ENCODE assay signal across 8 mouse cellular contexts in the genomic region with DNA sequence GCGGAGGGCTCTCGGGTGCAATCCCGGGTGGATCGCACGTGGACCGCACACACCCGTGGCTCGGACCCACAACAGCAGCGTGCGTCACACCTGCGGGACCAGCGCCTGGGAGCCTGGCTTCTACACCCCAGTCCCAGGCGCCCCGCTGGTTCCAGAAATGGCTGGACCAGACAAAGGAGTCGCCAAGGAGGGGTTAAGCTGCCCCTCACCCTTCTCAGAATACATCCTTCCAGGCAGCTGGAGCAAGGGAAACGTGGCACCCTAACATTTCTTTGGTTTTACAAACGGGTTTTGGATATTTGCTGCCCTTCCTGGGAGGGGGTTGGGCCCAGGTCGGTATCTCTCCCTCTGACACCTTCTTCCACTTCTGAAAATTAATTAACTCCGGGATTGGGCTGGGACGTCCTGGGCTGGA. TPM values are rescaled to one million over a fixed set of nuclear protein-coding genes. Genes with fewer than 3 reads are reported as not detected.
DNase-seq lines count a peak whose midpoint lies in the region; ATAC-seq and TF ChIP-seq lines count a peak whose summit lies in the region.

No protein-coding gene starts in this region.

- no peak for TF ChIP-seq POLR2A in small intestine, adult 2 months (IDR thresholded peaks at IDR 0.05; ENCODE audit: low read depth, low read length)

- H3K27ac ChIP-seq in forebrain, embryonic 10.5 days: peak overlapping the region; percentile 100
- H3K27ac ChIP-seq in intestine, embryonic 14.5 days (ENCODE audit: low read depth): peak overlapping the region; percentile 97
- H3K27ac ChIP-seq in liver, embryonic 16.5 days (ENCODE audit: low read length): no peak overlapping the region
- peak overlapping the region; percentile 32; the same call in 1 of the 2 replicates for H3K27ac ChIP-seq in small intestine, adult 2 months (ENCODE audit: insufficient read depth, low read depth, low read length)

- peak overlapping the region; percentile 91 for H3K9ac ChIP-seq in intestine, embryonic 14.5 days (ENCODE audit: low read length)
- H3K9ac ChIP-seq in liver, embryonic 16.5 days (ENCODE audit: low read depth, low read length): 0 out of 2 replicates have a peak overlapping the region, but pooled peaks have one; percentile 7

- peak overlapping the region; percentile 95 for H3K4me3 ChIP-seq in forebrain, embryonic 10.5 days
- peak overlapping the region; percentile 83 for H3K4me3 ChIP-seq in intestine, embryonic 14.5 days (ENCODE audit: low read depth, low read length)
- peak overlapping the region; percentile 63 for H3K4me3 ChIP-seq in liver, embryonic 16.5 days (ENCODE audit: low read depth, low read length)
- peak overlapping the region; percentile 79 for H3K4me3 ChIP-seq in small intestine, adult 2 months (ENCODE audit: low read depth, low read length)

- TF ChIP-seq CTCF in small intestine, adult 2 months (IDR thresholded peaks at IDR 0.05; ENCODE audit: extremely low read depth, insufficient read length, insufficient replicate concordance, low read depth, low read length): no peak

- H3K4me1 ChIP-seq in forebrain, embryonic 10.5 days: peaks cover 76% of the 10 kb centered on the region
- peaks cover 49% of the 10 kb centered on the region for H3K4me1 ChIP-seq in intestine, embryonic 14.5 days (replicated peaks; ENCODE audit: control insufficient read depth, insufficient read depth, low read length)
- peaks cover 20% of the 10 kb centered on the region for H3K4me1 ChIP-seq in liver, embryonic 16.5 days (ENCODE audit: control insufficient read depth, low read depth, low read length)
- peaks cover 14% of the 10 kb centered on the region for H3K4me1 ChIP-seq in small intestine, adult 2 months (ENCODE audit: control insufficient read depth, insufficient read depth, insufficient read length, low read length)

- H3K36me3 ChIP-seq in forebrain, embryonic 10.5 days (replicated peaks): peaks cover 23% of the 10 kb centered on the region
- H3K36me3 ChIP-seq in intestine, embryonic 14.5 days (ENCODE audit: control insufficient read depth, insufficient read depth, low read length): 0 out of 2 replicates have a peak, but pooled peaks cover 6% of the 10 kb centered on the region
- no peaks in the 10 kb centered on the region for H3K36me3 ChIP-seq in liver, embryonic 16.5 days (ENCODE audit: control insufficient read depth, insufficient read depth)
- 0 out of 2 replicates have a peak, but pooled peaks cover 4% of the 10 kb centered on the region for H3K36me3 ChIP-seq in small intestine, adult 2 months (ENCODE audit: control insufficient read depth, insufficient read depth, low read length)

- H3K4me2 ChIP-seq in intestine, embryonic 14.5 days (ENCODE audit: low read length): peak overlapping the region; percentile 97
- H3K4me2 ChIP-seq in liver, embryonic 16.5 days (ENCODE audit: low read depth, low read length): peak overlapping the region; percentile 65

- under 1% methylated on average over 20 of the region's 20 CpGs for WGBS in forebrain, embryonic 10.5 days
- 4% methylated on average over 20 of the region's 20 CpGs for WGBS in intestine, embryonic 14.5 days
- 16% methylated on average over 20 of the region's 20 CpGs for WGBS in liver, embryonic 16.5 days (ENCODE audit: insufficient replicate concordance)
- WGBS in small intestine, adult 2 months: 6% methylated on average over 20 of the region's 20 CpGs

- no peak for ATAC-seq in intestine, embryonic 14.5 days (replicated peaks; ENCODE audit: low FRiP score, low TSS enrichment, low read depth)
- ATAC-seq in liver, embryonic 16.5 days (ENCODE audit: low read depth): no peak

- peak; percentile 36 for DNase-seq in right cerebral cortex, postnatal 25 days
- no peak for DNase-seq in right cerebral cortex, adult 18-20 months
- peak; percentile 70 for DNase-seq in forebrain, embryonic 10.5 days (ENCODE audit: extremely low spot score, low spot score)
- DNase-seq in intestine, embryonic 14.5 days (ENCODE audit: low spot score): peak; percentile 86
- no peak for DNase-seq in natural killer cell, adult 2 months (ENCODE audit: low spot score in 2 of 2)
- no peak for DNase-seq in left cerebral cortex, adult 11 months (ENCODE audit: low spot score)

- no peaks in the 10 kb centered on the region for H3K9me3 ChIP-seq in forebrain, embryonic 10.5 days
- no peaks in the 10 kb centered on the region for H3K9me3 ChIP-seq in intestine, embryonic 14.5 days (ENCODE audit: control insufficient read depth, low read length)
- no peaks in the 10 kb centered on the region for H3K9me3 ChIP-seq in liver, embryonic 16.5 days (replicated peaks; ENCODE audit: control insufficient read depth, low read length)

- peaks cover 4% of the 10 kb centered on the region; the same call in 1 of the 2 replicates for H3K27me3 ChIP-seq in forebrain, embryonic 10.5 days (ENCODE audit: poor library complexity, severe bottlenecking)
- no peaks in the 10 kb centered on the region for H3K27me3 ChIP-seq in intestine, embryonic 14.5 days (replicated peaks; ENCODE audit: control insufficient read depth, insufficient read depth, low read length)
- peaks cover 68% of the 10 kb centered on the region for H3K27me3 ChIP-seq in liver, embryonic 16.5 days (ENCODE audit: control insufficient read depth, insufficient read depth, low read depth, low read length)
- H3K27me3 ChIP-seq in small intestine, adult 2 months (ENCODE audit: control insufficient read depth, insufficient read depth, low read length): no peaks in the 10 kb centered on the region

RNA-seq across cellular contexts. Expression of a gene that starts 35.7 kb away (rescaled TPM):
- polyA plus RNA-seq in forebrain, embryonic 10.5 days (2016; fragmentation: Nextera tagmentation; extraction: Ambion mirVana): 90.6 and 93.2 TPM in 2 replicates
- polyA plus RNA-seq in intestine, embryonic 14.5 days (2014; fragmentation: Nextera tagmentation; extraction: Ambion mirVana): 77.1 and 78.0 TPM in 2 replicates
- 36.6 and 42.0 TPM in 2 replicates for polyA plus RNA-seq in liver, embryonic 16.5 days (2015; fragmentation: Nextera tagmentation; extraction: Ambion mirVana)
- 59.0 and 108 TPM in 2 replicates for polyA plus RNA-seq in small intestine, adult 2 months (2012; rRNA removed)

RNA-seq across cellular contexts. Expression of a gene that starts 45.9 kb away (rescaled TPM):
- polyA plus RNA-seq in forebrain, embryonic 10.5 days (2016; fragmentation: Nextera tagmentation; extraction: Ambion mirVana): 13.7 and 16.1 TPM in 2 replicates
- polyA plus RNA-seq in intestine, embryonic 14.5 days (2014; fragmentation: Nextera tagmentation; extraction: Ambion mirVana): 12.1 and 12.7 TPM in 2 replicates
- polyA plus RNA-seq in liver, embryonic 16.5 days (2015; fragmentation: Nextera tagmentation; extraction: Ambion mirVana): 0.84 TPM in 2 replicates
- polyA plus RNA-seq in small intestine, adult 2 months (2012; rRNA removed): 7.0 and 15.4 TPM in 2 replicates

Comparison
In these comparisons a context has a peak if more than half of its experiments do, and no peak if none do; other contexts are left out.
1. DNase-seq: peak in right cerebral cortex, postnatal 25 days (single experiment), forebrain, embryonic 10.5 days (single experiment) and intestine, embryonic 14.5 days (single experiment); none in right cerebral cortex, adult 18-20 months (single experiment), natural killer cell, adult 2 months (0 of 2) and left cerebral cortex, adult 11 months (single experiment).
2. Peak in every context shown above with its lines, with median percentiles within 50 percentile points of each other: H3K4me3 ChIP-seq.